Mouse (Mus musculus) heart, postnatal 36 days (tissue): ENCODE results near the gene Nsd2. TPM values are rescaled to one million over a fixed set of nuclear protein-coding genes. Genes with fewer than 3 reads are reported as not detected.
"Not testable (repeated sequence)": the region's sequence is repeated elsewhere in the genome, so short reads cannot be mapped to it uniquely, and the experiment has no call there.

ENCODE experiments used
- DNase-seq, 2 experiments: peaks; one replicate each; pipeline ENCODE4 v3.0.0; 2021 to 2022
- intact Hi-C: fragments of 180-260 bp; cut with DNase I; formaldehyde crosslinking; loops from one replicate; pipeline ENCODE4 v1.15.1; 2025
- total RNA-seq, 2 experiments: library from RNA; stranded (reverse); gene quantifications; 2 replicates each; pipeline ENCODE4 v1.2.3; 2021

Nsd2 gene
- total RNA-seq, 2 experiments from 2014 or later = 23.1 to 23.2 TPM

DNA sequence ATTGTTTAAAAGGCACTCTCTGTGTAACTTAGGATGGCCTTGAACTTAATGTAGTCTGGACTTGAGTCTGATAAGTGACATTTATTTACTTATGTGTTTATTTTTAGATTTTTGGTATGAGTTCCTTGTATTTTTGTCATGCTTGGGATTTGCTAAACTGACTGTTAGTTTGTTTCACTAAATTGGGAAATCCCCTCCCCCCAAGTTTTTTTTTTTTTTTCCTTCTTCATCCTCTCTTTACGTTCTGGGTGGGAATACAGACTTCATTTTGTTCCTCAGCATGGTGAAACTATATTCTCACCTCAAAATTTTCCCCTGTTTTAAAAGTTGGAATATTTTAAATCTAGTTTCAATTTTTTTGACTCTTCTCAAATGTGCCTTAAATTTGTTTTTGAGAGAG, 20.8 kb downstream of the Nsd2 start:
- no peak for DNase-seq
- intact Hi-C loops = no loop called here

DNA sequence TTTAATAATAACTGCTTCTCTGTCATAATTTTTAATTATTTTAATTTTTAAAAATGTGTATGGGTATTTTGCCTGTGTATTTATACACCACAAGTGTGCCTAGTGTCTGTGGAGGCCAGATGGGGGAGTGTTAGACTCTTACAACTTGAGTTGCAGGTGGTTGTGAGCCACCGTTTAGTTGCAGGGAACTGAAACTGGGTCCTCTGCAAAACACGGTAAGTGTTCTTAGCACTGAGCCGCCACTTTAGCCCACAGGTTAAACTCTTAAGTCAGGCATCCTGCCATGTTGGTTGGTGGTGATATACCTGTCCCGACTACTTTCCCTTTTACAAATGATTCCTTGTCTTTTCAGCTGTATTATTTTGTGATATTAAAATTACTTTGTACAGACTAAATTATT, 22.0 kb downstream of the Nsd2 start:
- DNase-seq = no peak
- intact Hi-C loops = no loop called here

DNA sequence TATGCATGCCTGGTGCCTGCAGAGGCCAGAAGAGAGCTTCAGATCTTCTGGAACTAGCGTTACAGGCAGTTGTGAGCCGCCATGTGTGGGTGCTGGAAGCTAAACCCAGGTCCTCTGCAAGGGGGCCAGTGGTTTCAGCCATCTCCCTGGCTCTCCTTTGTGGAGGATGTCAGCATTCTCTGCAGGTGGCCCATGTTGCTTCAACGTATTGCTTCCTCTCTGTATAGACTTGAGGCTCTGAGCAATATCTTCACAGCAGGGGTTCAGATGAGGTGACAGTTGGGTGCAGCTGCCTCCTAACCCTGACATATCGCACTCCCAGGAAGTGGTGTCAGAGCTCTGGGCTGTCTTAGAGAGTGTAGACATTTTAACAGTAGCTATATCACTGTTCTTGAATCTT, 30.9 kb downstream of the Nsd2 start:
- intact Hi-C loops = no loop called here
- no peak for DNase-seq

DNA sequence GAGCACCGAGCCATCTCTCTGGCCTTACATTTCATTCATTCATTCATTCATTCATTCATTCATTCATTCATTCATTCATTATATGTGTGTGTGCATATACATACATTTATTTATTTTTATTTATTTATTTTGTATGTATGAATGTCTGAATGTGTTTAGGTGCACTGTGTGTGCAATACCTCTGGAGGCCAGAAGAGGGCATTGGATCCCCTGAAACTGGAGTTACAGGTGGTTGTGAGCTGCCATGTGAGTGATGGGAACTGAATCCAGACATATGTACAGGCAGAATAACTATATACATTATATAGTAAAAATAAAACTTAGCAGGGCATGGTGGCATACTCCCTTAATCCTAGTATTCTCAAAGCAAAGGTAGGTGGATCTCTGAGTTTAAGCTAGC, 32.6 kb downstream of the Nsd2 start:
- no peak for DNase-seq
- intact Hi-C loops = no loop called here

DNA sequence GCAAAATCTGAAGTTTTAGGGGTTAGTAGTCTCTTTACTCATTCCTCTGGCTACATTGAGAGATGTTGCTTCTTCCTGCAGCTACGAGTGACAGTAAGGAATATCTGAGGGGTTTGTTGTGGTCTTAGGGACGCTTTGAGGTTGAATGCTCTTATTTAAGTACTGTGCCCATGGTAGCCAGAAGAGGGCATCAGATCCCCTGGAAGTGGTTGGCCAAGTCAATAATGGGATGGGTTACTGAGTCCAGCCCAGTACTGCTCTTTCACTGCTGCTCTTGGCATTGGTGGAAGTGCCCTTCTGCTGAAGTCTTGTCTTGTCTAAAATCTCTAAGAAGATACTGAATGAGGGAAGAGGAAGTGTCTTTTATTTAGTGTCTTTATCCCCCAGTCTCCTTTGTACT, 33.5 kb downstream of the Nsd2 start:
- no peak for DNase-seq
- intact Hi-C loops = no loop called here

DNA sequence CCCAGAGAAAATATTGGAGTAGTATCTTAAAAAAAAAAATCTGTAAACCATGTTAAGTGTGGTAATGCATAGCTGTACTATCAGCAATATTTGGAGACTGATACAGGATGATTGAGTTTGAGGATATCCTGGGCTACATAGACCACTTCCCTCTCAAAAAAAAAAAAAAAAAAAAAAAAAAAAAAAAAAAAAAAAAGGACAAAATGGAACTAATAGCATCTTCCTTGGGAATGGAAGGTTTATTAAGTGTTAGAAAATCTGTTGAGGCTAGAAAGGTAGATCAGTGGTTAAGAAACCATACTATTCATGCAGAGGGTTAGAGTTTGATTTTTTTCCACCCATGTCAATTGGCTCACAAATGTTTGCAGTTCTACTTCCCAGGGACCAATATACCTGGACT, 37.2 kb downstream of the Nsd2 start:
- no peak for DNase-seq
- intact Hi-C loops = no loop called here

DNA sequence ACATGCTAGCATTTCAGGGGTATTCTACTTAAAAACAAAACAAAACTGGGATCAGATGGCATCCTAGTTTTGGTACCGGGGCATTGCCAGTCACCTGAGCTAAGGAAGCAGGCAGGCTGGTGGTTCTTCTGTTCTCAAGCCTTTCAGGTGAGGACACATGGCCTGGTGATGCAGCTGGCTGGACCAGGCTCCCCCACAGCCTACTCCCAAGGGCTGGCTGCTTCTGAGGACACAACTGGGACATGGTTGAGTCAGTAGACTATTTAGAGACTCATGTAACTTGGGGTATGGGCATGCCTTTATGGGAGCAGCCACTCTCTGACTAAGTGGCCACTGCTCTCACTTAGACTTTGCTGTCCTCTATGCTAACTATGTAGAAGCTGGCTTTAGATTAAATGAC, 54.9 kb downstream of the Nsd2 start:
- DNase-seq = no peak
- intact Hi-C loops = no loop called here

DNA sequence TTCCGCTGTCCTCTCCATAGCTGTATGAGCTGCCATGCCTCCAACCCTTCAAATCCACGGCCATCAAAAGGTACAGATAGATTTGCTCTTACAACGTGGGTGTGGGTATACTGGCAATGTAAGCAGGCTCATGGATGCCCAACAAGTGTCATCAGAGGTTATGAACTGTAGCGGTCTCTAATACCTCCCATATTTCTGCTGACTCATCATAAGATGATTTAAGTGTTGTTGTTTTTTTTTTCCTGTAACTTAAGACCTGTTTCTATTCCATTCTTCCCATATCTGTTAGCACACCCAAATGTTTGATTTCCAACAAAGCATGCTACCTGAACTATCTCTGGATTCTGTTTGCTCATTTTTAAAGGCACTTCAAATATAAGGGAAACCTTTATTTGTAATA, 60.6 kb downstream of the Nsd2 start:
- DNase-seq = no peak
- intact Hi-C loops = no loop called here

DNA sequence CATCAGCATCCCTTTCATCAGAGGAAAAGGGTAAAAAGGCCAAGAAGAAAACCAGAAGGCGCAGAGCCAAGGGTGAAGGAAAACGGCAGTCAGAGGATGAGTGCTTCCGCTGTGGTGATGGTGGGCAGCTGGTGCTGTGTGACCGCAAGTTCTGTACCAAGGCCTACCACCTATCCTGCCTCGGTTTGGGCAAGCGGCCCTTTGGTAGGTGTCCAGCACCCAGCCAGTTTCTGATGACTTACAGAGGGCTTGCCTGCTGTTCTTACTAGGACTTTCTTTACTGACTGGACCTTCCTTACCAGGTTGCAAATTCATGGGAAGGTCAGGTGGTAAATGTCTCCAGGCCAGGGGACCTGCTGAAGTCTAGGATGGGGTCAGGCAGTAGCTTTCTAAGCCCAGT, 72.9 kb downstream of the Nsd2 start:
- intact Hi-C loops = no loop called here
- no peak for DNase-seq

DNA sequence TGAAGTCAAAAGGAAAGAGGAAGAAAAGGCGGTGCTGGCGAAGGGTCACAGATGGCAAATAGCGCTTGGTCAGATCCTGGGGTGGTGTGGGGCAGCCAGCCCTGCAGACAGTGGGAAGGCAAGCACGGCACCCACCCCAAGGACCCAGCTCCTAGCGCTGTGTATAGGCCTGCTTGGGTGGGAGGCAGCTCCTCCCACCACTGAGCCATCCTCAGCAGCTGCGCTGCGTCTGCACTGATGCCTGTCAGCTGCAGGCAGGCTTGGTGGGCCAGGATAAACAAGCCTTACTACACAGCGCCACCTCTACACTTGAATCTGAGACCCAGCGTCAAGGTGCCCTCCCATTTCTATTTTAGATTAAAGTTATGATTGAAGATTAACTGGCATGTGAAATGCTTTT, 74.6 kb downstream of the Nsd2 start:
- intact Hi-C loops = no loop called here

DNA sequence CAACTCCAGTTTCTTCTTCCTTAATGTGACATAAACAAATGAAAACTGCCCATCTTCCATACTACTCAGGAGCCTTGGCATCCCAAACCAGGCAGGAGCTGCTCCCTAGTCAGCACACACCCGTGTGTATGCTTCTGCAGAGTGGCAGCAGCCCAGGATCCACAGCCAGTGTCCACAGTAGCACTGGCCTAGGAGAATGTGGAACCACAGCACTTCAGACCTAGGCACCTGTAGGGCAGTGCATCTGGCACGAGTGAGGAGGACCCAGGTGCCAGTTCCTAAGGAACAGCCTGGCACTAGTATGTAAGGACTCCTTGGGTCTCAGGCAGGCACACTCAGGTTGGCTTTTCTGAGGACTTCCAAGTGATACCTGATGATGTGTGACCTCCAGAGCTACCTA, 76.6 kb downstream of the Nsd2 start:
- intact Hi-C loops = no loop called here
- DNase-seq = no peak

More for the DNA sequence above, 74.6 kb downstream of the Nsd2 start:
- no peak for DNase-seq

DNA sequence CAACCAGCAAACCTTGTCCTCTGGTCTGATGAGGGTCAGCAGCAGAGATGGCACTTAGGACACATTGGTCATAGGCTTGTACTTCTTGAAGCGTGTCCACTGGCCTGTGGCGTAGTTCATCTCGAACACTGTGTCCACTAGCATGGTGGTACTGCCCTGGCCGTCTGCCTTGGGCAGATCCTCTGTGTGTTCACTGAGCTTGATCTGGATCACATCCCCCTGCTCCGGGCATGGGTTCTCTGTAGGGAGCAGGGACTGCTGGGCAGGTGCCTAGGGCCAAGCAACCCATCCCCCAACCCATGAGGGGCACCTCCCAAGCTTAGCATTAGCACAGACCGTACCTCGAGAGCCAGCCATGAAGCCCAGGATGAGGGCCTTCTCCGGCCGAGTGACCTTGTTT, 78.1 kb downstream of the Nsd2 start:
- no peak for DNase-seq
- intact Hi-C loops = no loop called here

DNA sequence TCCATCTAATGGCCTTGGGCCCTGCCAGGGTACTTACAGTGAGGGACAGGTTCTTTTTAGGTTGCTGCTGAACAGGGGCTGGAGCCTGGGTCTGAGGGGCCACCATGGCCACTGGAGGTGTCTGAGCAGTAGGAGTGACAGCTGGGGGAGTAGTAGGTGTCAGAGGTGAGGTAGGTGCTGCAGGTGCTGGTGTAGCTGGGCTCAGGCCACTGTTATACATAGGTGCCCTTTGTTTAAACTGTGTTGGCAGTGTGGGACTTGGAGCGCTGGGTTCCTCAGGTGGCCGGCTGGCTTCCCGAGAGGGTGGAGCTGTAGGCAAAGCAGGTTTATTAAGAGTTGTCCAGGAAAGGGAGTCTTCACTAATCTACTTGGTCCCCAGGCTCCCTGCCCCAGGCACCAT, 78.7 kb downstream of the Nsd2 start:
- intact Hi-C loops = no loop called here
- no peak for DNase-seq

DNA sequence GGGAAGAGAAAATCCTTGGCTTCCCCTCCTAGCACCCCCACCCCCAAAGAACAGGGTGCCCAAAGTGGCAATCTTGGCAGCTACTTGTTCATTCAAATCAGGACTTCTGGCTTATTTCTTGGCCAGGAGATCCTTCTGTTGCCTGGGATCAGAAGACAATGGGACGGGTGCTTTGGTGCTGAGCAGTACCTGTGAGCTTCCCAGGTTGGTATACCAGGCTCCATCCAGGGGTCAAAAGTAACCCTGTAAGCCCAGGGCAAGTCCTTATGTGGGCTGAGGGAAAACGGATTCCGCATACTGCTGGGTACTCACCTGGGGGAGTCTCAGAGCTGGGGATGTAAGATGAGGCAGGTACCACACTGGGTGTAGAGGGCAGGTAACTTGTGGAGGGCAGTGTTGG, 79.6 kb downstream of the Nsd2 start:
- DNase-seq = no peak
- intact Hi-C loops = no loop called here

DNA sequence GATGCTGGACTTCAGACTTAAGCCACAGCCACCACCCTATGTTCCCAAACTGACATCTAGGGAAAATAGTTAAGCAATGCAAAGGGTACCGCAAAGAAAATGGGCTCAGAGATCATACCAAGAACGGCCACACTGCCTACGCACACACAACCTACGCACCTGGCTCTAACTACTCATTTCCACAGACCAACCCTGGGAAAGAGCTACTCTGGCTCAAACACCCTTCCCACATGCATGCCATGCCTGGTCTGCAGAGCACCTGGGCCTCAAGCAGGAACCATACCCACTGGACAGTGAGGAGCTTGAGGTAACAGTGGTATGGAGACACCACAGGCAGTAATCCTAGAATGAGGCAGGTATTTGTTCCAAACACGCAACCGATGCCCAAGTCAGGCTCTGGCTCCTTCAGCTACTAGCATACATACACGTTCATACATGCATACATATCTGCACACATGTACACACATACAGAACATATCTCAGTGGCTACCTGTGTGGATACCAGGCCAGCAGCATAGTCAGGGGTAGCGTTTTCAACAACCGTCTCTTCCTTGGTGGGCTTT, 80.3 kb downstream of the Nsd2 start:
- DNase-seq = no peak
- intact Hi-C loops = no loop called here

DNA sequence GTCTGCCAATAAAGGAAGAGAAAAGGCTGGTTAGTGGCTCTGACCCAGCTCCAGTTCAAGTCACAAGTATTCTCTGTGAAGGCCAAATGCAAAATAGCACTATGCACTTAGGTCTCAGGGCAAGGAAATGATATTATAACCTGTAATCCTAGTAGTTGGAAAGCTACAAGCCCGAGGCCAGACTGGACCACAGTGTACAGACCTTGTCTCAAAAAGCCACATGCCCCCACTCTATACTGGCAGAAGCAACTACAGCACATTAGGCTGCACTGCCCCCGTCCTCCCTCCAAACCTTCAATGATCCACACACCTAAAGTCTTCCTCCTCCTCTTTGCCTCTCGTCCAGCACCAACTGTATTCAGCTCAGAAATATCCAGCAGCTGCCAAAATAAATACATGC, 80.8 kb downstream of the Nsd2 start:
- intact Hi-C loops = no loop called here
- DNase-seq = no peak

DNA sequence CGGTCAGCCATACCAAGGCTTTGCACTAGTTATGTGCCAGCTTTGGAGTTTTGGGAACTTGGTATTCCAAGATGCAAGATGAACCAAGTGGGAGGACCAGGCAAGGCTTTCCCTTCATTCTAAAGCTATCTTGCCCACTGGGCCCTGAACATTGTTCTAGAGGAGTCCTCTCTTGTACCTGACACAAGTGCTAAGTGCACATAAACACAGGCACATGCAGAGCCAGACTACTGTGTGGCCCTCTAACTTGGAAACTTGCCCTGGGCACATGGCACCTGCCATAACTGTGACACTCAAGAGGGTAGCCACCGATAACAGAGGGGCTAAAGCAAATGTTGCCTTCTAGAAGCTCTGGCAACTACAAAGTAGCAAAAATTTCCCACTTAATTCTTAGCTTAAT, 82.2 kb downstream of the Nsd2 start:
- DNase-seq = no peak
- intact Hi-C loops = no loop called here

DNA sequence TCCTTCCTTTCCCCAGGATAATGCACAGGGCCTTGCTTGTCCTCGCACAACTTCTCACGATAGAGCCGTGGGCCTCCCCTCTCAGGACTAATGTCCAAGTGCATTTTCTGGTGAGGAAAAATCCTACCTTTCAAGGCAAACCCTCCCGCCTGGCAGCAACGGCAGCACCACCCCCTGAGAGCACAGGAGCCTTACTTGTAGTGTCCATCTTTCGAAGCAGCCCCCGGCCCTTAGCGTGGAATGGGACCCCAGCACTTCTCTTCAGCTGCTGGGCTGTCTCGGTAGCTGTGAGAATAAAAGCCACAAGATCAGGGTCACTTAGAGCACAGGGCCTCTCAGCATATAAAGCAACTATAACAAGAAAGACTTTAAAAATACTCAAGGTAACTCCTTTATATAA, 82.7 kb downstream of the Nsd2 start:
- no peak for DNase-seq
- intact Hi-C loops = no loop called here

DNA sequence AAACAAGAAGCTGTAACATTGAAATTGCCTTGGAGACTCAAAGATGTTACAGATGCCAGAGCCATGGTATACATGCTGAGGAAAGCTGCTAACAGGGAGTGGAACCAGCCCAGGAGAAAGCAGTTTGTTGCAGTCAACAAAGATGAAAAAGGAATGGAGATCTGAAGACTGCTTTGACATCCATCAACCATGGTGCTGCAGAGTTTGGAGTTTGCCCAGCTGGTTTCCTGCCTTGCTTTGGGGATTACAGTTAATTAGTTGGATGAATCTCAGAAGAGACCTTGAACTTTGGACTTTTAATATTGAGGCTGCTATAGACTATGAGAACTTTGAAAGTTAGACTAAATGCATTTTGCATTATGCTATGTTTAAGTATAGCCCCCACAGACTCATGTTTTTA, 94.5 kb downstream of the Nsd2 start:
- DNase-seq, intact Hi-C loops: not testable (repeated sequence)

DNA sequence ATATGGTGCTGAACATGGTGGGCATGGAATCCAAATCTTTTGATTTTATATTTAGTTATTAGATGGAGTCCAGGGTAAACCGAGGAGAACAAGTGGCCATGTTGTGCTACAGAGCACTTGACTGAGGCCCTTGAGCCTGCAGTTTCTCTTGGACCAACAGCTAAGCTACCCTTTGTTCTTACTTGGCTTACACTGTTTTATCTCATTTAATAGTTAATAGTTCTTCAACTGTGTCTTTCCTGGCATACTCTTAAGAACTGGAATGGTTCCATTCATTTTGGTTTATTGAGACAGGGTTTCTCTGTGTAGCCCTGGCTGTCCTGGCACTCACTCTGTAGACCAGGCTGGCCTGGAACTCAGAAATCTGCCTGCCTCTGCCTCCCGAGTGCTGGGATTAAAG, 96.1 kb downstream of the Nsd2 start:
- intact Hi-C loops, DNase-seq: not testable (repeated sequence)

DNA sequence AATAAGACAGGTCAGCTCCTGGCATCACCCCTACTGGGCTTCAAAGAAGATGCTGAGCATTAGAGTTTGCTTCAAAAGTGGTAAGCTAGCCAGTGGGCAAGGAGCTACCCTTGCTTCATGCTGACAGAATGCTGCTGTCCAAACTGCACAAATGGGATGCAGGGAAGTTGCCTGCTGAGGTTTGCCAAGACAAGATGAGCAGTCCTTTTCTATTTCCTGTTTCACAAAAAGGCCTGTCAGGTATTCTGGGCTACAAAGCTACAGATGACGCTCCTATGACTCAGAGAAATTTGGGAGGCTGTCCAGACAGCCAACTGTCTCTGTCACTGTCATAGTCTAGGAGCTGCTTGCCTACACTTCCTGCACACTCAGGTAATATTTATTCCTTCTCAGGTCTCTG, 98.9 kb downstream of the Nsd2 start:
- intact Hi-C loops = no loop called here
- DNase-seq = no peak

DNA sequence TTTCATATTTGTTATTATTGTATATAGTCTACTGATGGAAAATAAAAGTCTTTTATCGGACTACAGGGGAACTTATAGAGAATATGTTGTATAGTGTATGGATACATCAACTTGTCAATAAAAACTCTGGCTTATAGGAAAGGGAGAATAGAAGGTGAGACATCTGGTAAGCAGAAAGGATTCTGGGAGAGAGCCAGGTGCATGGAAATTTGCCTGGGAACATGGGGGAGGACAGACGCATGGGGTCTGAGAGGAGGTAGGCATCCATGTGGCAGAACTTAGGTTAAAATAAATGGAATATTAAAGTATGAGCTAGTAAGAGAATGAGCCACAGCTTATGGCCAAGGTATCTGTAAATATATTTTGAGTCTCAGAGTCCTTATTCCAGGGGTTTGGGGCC, 99.5 kb downstream of the Nsd2 start:
- intact Hi-C loops = no loop called here

DNA sequence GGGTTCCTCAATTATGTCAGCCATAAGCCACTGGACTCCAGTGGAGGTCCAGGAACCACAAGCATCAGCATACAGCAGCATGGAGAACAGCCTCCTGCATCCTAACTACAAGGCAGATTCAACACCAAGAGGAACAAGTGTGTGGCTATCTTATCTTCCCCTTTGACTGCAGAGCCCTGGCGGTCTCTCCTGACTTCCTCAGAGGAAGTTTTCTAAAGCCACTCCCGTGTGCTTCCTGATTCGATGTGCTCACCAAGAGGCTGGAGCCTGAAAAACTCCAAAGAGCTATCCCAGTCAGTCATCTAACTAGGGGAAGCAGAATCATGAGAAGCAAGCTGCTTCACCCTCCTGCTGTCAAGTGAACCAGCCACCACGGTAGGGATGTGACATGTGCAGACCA, 100.4 kb downstream of the Nsd2 start:
- no peak for DNase-seq
- intact Hi-C loops = no loop called here

More for the DNA sequence above, 99.5 kb downstream of the Nsd2 start:
- no peak for DNase-seq
